ENCODE assay signal across 9 mouse cellular contexts in the genomic region with DNA sequence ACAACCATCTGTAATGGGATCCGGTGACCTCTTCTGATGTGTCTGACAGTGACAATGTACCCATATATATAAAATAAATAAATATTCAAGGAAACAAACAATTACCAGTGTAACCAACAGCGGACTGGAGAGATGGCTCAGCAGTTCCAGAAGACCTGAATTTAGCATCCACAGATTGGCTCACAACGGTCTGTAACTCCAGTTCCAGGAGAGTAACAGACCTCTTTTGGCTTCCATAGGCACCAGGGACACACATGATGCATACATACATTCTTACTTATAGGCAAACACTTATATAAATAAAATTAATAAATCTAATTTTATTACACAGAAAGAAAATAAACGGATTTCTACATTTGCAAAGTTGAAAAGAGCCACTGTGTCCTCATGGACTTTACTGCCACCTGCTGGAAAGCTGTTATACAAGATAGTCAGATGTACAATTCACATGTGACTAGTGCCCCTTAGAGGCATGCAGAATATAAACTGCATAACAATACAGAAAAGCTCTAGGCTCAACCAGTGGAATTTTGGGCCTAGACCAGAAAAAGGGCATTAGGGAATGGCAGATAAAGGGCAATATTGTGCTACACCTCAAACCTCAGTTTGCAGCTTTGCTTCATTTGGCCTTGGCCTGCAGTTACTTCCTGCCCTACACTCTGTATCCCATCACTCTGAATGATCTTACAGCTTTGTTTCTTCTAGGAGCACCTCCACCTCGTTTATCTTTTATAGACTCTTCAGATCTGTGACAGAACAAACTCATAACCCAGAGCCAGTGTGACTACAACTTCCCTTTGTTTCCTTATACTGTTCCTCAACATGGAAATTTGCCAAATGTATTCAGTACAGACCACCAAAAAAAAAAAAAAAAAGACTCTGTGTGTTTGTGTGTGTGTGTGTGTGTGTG. TPM values are rescaled to one million over a fixed set of nuclear protein-coding genes. Genes with fewer than 3 reads are reported as not detected.
DNase-seq lines count a peak whose midpoint lies in the region; ATAC-seq and TF ChIP-seq lines count a peak whose summit lies in the region.
"Had no signal": no experiment of that assay in that cellular context is flagged by ENCODE, and none has a peak within 500 bp of the region (broad histone marks: within the 10 kb centered on the region; RNA-seq: fewer than 3 reads in every experiment).

No protein-coding gene starts in this region.

- no peak overlapping the region for H3K27ac ChIP-seq in hindbrain, postnatal 0 days
- H3K27ac ChIP-seq: neural tube, embryonic 12.5 days had no signal

- 62% methylated on average over 5 of the region's 5 CpGs for WGBS in hindbrain, postnatal 0 days

- peaks cover 29% of the 10 kb centered on the region; the same call in 1 of the 2 replicates for H3K36me3 ChIP-seq in hindbrain, postnatal 0 days (ENCODE audit: insufficient read depth, low read length)

- no peak overlapping the region for H3K4me3 ChIP-seq in hindbrain, postnatal 0 days (ENCODE audit: low read length)
- H3K4me3 ChIP-seq: neural tube, embryonic 12.5 days had no signal

- DNase-seq in cerebellum, adult 18-20 months: peak; percentile 59 to 61
- DNase-seq in cerebellum, adult 11-12 months: no peak
- peak; percentile 52 to 67 for DNase-seq in spleen, postnatal 36 days (ENCODE audit: low spot score in 2 of 2)
- DNase-seq in spleen, postnatal 4 days (ENCODE audit: low spot score in 2 of 2): no peak
- DNase-seq in embryo, embryonic 10.5 days (ENCODE audit: low spot score): peak; percentile 82
- DNase-seq in hindbrain, postnatal 0 days (ENCODE audit: low spot score): peak; percentile 87
- DNase-seq in lung, postnatal 36 days: peak; percentile 94
- no peak for DNase-seq in right cerebral cortex, postnatal 36 days (ENCODE audit: low spot score in 2 of 2)

- H3K4me1 ChIP-seq in hindbrain, postnatal 0 days (ENCODE audit: insufficient read depth, low read length): no peaks in the 10 kb centered on the region

- H3K4me2 ChIP-seq in hindbrain, postnatal 0 days (ENCODE audit: low read depth, low read length): no peak overlapping the region
- H3K4me2 ChIP-seq: neural tube, embryonic 12.5 days had no signal

- no peaks in the 10 kb centered on the region for H3K9me3 ChIP-seq in hindbrain, postnatal 0 days (ENCODE audit: low read length)
- H3K9me3 ChIP-seq: neural tube, embryonic 12.5 days had no signal

- peak; percentile 83 for ATAC-seq in hindbrain, postnatal 0 days

- H3K9ac ChIP-seq in hindbrain, postnatal 0 days (replicated peaks; ENCODE audit: low read length): no peak overlapping the region
- H3K9ac ChIP-seq: neural tube, embryonic 12.5 days had no signal

- H3K27me3 ChIP-seq in hindbrain, postnatal 0 days (ENCODE audit: insufficient read depth, low read length): no peaks in the 10 kb centered on the region
- H3K27me3 ChIP-seq: neural tube, embryonic 12.5 days had no signal

- peak; percentile 80 for TF ChIP-seq CTCF in hindbrain, postnatal 0 days (IDR thresholded peaks at IDR 0.05; ENCODE audit: low read depth)

RNA-seq across cellular contexts. Expression of a gene that starts 18.9 kb away (rescaled TPM):
- 114 and 129 TPM in 2 replicates for total RNA-seq in hindbrain, postnatal 0 days (2014; rRNA removed)
- 9.3 TPM in 2 replicates for polyA plus RNA-seq in hindbrain, postnatal 0 days (2015; fragmentation: Nextera tagmentation; extraction: Ambion mirVana)

RNA-seq across cellular contexts. Expression of a gene that starts 46.8 kb away (rescaled TPM):
- total RNA-seq in hindbrain, postnatal 0 days (2014; rRNA removed): 366 and 402 TPM in 2 replicates
- polyA plus RNA-seq in hindbrain, postnatal 0 days (2015; fragmentation: Nextera tagmentation; extraction: Ambion mirVana): 672 and 704 TPM in 2 replicates

RNA-seq across cellular contexts. Expression of a gene that starts 53.5 kb away (rescaled TPM):
- total RNA-seq in hindbrain, postnatal 0 days (2014; rRNA removed): 37.1 and 57.3 TPM in 2 replicates
- 19.0 and 19.8 TPM in 2 replicates for polyA plus RNA-seq in hindbrain, postnatal 0 days (2015; fragmentation: Nextera tagmentation; extraction: Ambion mirVana)

RNA-seq across cellular contexts. Expression of a gene that starts 57.5 kb away (rescaled TPM):
- total RNA-seq in hindbrain, postnatal 0 days (2014; rRNA removed): 7.2 and 11.1 TPM in 2 replicates
- polyA plus RNA-seq in hindbrain, postnatal 0 days (2015; fragmentation: Nextera tagmentation; extraction: Ambion mirVana): 5.4 and 6.0 TPM in 2 replicates

Comparison
In these comparisons a context has a peak if more than half of its experiments do, and no peak if none do; other contexts are left out.
1. DNase-seq: peak in cerebellum, adult 18-20 months (2 of 2), spleen, postnatal 36 days (2 of 2), embryo, embryonic 10.5 days (single experiment), hindbrain, postnatal 0 days (single experiment) and lung, postnatal 36 days (single experiment); none in cerebellum, adult 11-12 months (single experiment), spleen, postnatal 4 days (0 of 2) and right cerebral cortex, postnatal 36 days (0 of 2).